Mouse (Mus musculus) testis, adult 2 months (tissue): ENCODE results near the gene Cabp1. TPM values are rescaled to one million over a fixed set of nuclear protein-coding genes. Genes with fewer than 3 reads are reported as not detected.
"Not testable (repeated sequence)": the region's sequence is repeated elsewhere in the genome, so short reads cannot be mapped to it uniquely, and the experiment has no call there.

Source experiments
- H3K27ac ChIP-seq: fragments of 200-500 bp; 2 replicates; pipeline ENCODE4 v1.5.1; 2012; ENCODE audit warnings: low read depth, low read length; ENCODE audit not compliant: control insufficient read depth, insufficient read depth
- H3K27me3 ChIP-seq: fragments of 200-500 bp; 2 replicates; pipeline ENCODE4 v1.6.1; 2012; ENCODE audit warnings: mild to moderate bottlenecking, low read length, moderate library complexity; ENCODE audit not compliant: control insufficient read depth, insufficient read depth
- H3K36me3 ChIP-seq: fragments of 200-500 bp; 2 replicates; pipeline ENCODE4 v1.6.1; 2012; ENCODE audit warnings: mild to moderate bottlenecking, low read length; ENCODE audit not compliant: control insufficient read depth, insufficient read depth
- H3K4me1 ChIP-seq: fragments of 200-500 bp; 2 replicates; pipeline ENCODE4 v1.6.1; 2012; ENCODE audit warnings: low read length; ENCODE audit not compliant: control insufficient read depth, insufficient read depth
- H3K4me3 ChIP-seq: fragments of 200-500 bp; 2 replicates; pipeline ENCODE4 v1.5.1; 2012; ENCODE audit warnings: low read depth, mild to moderate bottlenecking, low read length, moderate library complexity, mixed read lengths; ENCODE audit not compliant: control insufficient read depth
- CTCF ChIP-seq: fragments of 200-500 bp; IDR thresholded peaks from 2 replicates; pipeline ENCODE4 v1.5.1; 2012; ENCODE audit warnings: low read depth, mild to moderate bottlenecking, inconsistent platforms, low read length, moderate library complexity; ENCODE audit not compliant: control insufficient read depth, insufficient read depth, insufficient replicate concordance
- POLR2A ChIP-seq: fragments of 200-500 bp; IDR thresholded peaks from 2 replicates; pipeline ENCODE4 v1.6.1; 2012; ENCODE audit warnings: low read depth, mild to moderate bottlenecking, inconsistent platforms, low read length, moderate library complexity; ENCODE audit not compliant: control insufficient read depth
- polyA plus RNA-seq: library from polyadenylated mRNA; depleted of rRNA; stranded (reverse); fragments of >200 nt; gene quantifications from 2 replicates; pipeline ENCODE4 v1.2.3, GENCODE M21; 2012

Cabp1 gene
- polyA plus RNA-seq, 1 experiment = 9.1 TPM

DNA sequence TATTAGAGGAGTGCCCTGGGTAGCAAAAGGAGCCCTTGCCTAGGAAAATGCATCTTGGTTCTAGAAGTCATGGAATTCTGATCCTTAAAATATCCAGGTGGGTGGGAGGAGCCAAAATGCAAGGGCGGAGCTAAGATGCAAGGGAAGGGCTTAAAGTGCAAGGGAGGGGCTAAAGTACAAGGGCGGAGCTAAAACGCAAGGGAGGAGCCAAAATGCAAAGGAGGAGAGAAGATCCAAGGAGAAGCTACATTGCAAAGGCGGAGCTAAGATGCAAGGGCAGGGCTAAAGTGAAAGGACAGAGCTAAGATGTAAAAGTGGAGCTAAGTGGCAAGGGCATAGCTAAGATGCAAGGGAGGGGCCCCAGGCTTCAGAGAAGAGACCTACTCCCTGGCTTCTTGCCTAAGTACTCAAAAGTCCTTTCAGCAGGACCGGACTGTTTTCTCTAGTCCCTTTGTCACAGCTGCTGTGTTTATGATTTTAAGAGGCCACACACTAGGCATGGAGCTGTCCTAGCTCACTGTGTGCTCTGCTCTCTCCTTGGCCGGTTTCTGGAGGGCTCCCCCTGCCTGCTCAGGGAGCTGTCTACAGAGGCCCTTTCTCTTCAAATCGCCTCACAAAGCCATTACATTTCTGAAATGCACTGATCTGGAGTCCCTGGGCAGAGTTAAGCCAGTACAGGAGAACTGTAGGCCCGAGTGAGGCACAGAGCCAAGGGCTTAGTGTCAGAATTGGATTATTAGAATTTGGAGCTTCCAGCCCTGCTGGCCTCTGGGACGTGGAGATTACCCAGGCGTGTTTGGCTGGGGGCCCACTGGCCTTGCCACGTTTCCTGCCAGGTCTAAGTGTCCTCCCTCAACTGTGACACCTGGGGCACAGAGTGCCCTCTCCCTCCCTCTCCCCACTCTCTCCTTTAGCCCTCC is 28.0 kb downstream of the Cabp1 start:
- H3K36me3 ChIP-seq = no peaks in the 10 kb centered on the region
- no peak for TF ChIP-seq POLR2A
- TF ChIP-seq CTCF = no peak

DNA sequence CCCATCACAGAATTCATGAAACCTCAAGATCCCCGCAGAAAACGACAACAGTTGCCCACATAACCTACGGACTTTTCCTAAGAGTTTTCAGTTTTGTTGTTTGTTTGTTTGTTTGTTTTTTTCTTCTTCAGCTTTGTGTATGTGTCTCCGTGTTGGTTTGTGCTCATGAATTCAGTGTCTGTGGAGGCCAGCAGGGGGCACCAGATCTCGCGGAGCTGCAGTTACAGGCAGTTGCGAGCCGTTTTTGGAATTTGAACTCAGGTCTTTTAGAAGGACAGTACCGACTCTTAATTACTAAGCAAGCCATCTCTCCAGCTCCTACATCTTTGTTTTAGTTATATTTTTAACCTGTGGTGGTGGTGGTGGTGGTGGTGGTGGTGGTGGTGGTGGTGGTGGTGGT is 28.8 kb downstream of the Cabp1 start:
- no peaks in the 10 kb centered on the region for H3K27me3 ChIP-seq
- TF ChIP-seq POLR2A (0 out of 2 replicates have a peak, but pooled peaks have one; percentile 8), CTCF (peak; percentile 67; the same call in 1 of the 2 replicates)
- H3K4me3 ChIP-seq = peak overlapping the region; percentile 70
- H3K36me3 ChIP-seq = no peaks in the 10 kb centered on the region
- peaks cover 25% of the 10 kb centered on the region for H3K4me1 ChIP-seq
- H3K27ac ChIP-seq = peak overlapping the region; percentile 19; the same call in 1 of the 2 replicates

More for the DNA sequence above, 28.0 kb downstream of the Cabp1 start:
- Histone ChIP-seq H3K27ac (peak overlapping the region; percentile 58), H3K27me3 (no peaks in the 10 kb centered on the region), H3K4me1 (peaks cover 23% of the 10 kb centered on the region), H3K4me3 (peak overlapping the region; percentile 70)

DNA sequence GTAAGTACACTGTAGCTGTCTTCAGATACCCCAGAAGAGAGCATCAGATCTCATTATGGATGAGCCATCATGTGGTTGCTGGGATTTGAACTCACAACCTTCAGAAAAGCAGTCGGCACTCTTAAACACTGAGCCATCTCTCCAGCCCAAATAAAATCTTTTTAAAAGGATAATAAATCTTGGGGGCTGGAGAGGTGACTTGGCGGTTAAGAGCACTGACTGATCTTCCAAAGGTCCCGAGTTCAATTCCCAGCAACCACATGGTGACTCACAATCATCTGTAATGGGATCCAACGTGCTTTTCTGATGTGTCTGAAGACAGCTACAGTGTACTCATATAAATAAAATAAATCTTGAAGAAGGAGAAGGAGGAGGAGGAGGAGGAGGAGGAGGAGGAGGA is 29.7 kb downstream of the Cabp1 start:
- not testable (repeated sequence) for H3K27me3 ChIP-seq, H3K27ac ChIP-seq, H3K4me3 ChIP-seq, H3K36me3 ChIP-seq
- H3K4me1 ChIP-seq = peaks cover 25% of the 10 kb centered on the region

DNA sequence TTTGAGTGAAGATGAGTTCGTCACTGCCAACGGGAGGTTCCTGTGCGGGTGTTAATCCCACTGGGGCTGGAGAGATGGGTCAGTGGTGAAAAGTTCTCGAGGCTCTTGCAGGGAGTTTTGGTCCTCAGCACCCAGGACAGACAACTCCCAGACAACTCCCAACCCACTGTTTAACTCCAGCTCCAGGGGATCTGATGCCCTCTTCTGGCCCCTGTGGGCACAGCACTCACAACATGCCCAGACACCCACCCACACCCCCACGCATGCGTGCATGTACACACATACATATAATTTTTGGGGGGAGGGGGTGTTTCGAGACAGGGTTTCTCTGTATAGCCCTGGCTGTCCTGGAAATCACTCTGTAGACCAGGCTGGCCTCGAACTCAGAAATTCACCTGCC is 30.6 kb downstream of the Cabp1 start:
- no peak overlapping the region for H3K27ac ChIP-seq
- H3K27me3 ChIP-seq = no peaks in the 10 kb centered on the region
- TF ChIP-seq POLR2A = no peak
- TF ChIP-seq CTCF = peak; percentile 45; the same call in 1 of the 2 replicates
- H3K4me3 ChIP-seq = peak overlapping the region; percentile 45
- peaks cover 26% of the 10 kb centered on the region for H3K4me1 ChIP-seq
- no peaks in the 10 kb centered on the region for H3K36me3 ChIP-seq

DNA sequence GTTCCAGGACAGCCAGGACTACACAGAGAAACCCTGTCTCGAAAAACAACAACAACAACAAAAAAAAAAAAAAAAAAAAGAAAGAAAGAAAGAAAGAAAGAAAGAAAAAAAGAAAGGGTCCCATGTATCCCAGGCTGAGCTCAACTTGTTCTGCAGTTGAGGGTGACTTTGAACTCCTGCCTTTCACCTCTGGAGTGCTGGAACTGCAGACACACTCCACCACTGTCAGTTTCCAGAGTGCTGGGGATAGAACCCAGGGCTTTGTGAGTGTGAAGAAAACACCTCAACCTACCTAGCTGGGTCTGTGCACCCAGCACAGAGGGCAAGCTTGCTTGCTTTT is 32.3 kb downstream of the Cabp1 start:
- peaks cover 27% of the 10 kb centered on the region for H3K4me1 ChIP-seq
- not testable (repeated sequence) for H3K36me3 ChIP-seq

DNA sequence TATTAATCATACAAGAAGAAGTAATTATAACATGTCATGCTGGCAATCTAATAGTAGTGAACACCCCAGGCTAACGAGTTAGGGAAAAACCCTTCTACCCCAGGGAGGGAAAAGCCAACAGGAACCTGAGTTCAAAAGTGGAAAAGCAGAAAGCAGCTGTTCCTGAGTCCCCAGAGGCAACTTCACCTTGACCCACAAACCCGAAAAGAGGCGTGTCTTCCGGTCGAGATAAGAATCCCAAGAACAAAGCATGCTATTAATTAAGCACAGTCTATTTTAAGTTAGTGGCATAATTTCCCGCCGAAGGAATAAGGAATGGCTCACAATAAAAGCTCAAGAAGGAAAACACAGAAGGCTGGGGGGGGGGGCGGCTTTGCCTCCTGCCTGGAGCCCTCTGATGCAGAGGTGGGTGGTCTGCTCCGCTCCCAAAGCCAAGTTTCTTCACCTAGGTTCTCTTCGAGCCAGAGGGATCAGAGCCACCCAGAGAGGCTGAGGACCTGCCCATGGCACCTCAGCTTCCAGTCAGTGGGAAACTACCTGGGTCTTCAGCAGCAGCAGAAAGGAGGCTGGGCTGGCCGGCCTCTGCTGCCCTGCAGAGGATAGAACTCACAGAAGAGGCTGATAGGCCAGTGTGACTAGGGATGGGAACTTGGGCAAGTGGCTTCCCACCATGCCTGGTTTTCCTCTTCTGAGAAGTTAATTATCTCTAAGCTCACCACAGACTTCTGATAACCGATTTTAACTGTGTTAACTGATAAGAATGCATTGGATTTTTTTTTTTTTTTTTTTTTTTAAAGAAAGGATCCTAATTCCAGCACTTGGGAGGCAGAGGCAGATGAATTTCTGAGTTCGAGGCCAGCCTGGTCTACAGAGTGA is 32.9 kb downstream of the Cabp1 start:
- Histone ChIP-seq H3K27me3 (no peaks in the 10 kb centered on the region), H3K4me3 (no peak overlapping the region), H3K4me1 (peaks cover 24% of the 10 kb centered on the region), H3K27ac (no peak overlapping the region), H3K36me3 (no peaks in the 10 kb centered on the region)
- TF ChIP-seq POLR2A (no peak), CTCF (no peak)

More for the DNA sequence above, 32.3 kb downstream of the Cabp1 start:
- H3K27ac ChIP-seq, H3K4me3 ChIP-seq, H3K27me3 ChIP-seq: not testable (repeated sequence)

DNA sequence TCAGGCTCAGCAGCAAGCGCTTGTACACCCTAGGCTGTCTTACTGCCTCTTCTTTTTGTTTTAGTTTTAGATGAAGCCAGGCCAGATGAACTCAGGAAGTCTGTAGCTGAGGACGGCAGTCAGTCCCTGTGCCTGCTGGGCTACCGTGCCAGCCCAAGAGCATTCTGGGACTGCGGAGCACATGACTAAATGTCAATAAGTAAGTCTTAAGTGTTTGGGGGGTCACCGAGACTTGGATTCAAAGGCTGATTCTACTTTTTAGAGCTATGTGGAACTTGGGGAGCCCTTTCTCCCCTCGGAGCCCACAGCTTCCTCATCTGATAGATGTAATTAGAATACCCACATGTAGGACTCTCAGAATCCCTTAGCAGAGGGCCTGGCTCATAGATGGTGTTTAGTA is 33.5 kb downstream of the Cabp1 start:
- Histone ChIP-seq H3K27ac (no peak overlapping the region), H3K4me1 (peaks cover 22% of the 10 kb centered on the region), H3K36me3 (no peaks in the 10 kb centered on the region), H3K27me3 (no peaks in the 10 kb centered on the region), H3K4me3 (no peak overlapping the region)
- TF ChIP-seq CTCF = no peak
- no peak for TF ChIP-seq POLR2A
